Mouse (Mus musculus): Measurements from ENCODE around the gene Dpagt1.
"Not testable (repeated sequence)": the region's sequence is repeated elsewhere in the genome, so short reads cannot be mapped to it uniquely, and the experiment has no call there.

DNA sequence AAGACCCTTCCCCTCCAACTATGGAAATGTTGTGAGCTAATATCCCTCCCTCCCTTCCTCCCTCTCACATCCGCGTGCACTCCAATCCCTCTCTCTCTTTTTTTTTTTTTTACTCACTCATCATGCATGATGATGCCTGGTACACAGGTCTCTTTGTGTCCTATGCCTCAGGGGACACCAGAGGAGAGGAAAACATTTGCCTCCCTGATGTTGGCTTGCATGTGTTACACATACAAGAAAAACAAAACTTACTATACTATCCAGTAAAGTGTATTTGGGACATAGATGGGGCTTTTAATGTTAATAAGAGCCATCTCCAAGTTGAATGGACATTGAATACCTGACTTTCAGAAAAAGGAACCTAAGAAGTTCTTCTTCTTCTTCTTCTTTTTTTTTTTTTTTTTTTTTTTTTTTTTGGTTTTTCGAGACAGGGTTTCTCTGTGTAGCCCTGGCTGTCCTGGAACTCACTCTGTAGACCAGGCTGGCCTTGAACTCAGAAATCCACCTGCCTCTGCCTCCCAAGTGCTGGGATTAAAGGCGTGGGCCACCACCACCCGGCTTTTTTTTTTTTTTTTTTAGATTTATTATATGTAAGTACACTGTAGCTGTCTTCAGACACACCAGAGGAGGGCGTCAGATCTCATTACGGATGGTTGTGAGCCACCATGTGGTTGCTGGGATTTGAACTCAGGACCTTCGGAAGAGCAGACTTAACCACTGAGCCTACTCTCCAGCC lies 619 bp upstream of the Dpagt1 start:
- not testable (repeated sequence) for TF ChIP-seq CTCF, POLR2A (IDR thresholded peaks at IDR 0.05; ENCODE audit: insufficient read depth, low read depth, low read length)
